Mouse (Mus musculus) stomach, postnatal 0 days (tissue): Measurements from ENCODE around the gene Trnt1. TPM values are rescaled to one million over a fixed set of nuclear protein-coding genes. Genes with fewer than 3 reads are reported as not detected.
A peak's percentile ranks its signal among the peaks of the same experiment; 100 is the strongest.

Source experiments
- ATAC-seq: fragments of 200-750 bp; cut with Nextera tagmentation; 2 replicates; pipeline ENCODE4 v1.8.0; 2017; ENCODE audit not compliant: low FRiP score, low TSS enrichment
- DNase-seq: peaks from one replicate; pipeline ENCODE4 v3.0.0-alpha.2; 2016; ENCODE audit warnings: low spot score
- H3K27ac ChIP-seq: fragments of 300-500 bp; sonication (generic); replicated peaks from 2 replicates; pipeline ENCODE4 v1.5.1; 2014; ENCODE audit warnings: mild to moderate bottlenecking, control low read depth
- H3K27me3 ChIP-seq: fragments of 300-500 bp; sonication (generic); 2 replicates; pipeline ENCODE4 v1.6.1; 2014; ENCODE audit warnings: low read length; ENCODE audit not compliant: control insufficient read depth, insufficient read depth
- H3K36me3 ChIP-seq: fragments of 300-500 bp; sonication (generic); 2 replicates; pipeline ENCODE4 v1.6.1; 2014; ENCODE audit warnings: low read length, mixed read lengths; ENCODE audit not compliant: control insufficient read depth, insufficient read depth
- H3K4me1 ChIP-seq: fragments of 300-500 bp; sonication (generic); replicated peaks from 2 replicates; pipeline ENCODE4 v1.6.1; 2014; ENCODE audit warnings: antibody characterized with exemption; ENCODE audit not compliant: control insufficient read depth, insufficient read depth
- H3K4me2 ChIP-seq: fragments of 300-500 bp; sonication (generic); replicated peaks from 2 replicates; pipeline ENCODE4 v1.6.1; 2014; ENCODE audit warnings: low read depth, mild to moderate bottlenecking, control low read depth, moderate library complexity
- H3K4me3 ChIP-seq: fragments of 300-500 bp; sonication (generic); 2 replicates; pipeline ENCODE4 v1.5.1; 2014; ENCODE audit warnings: low read depth, low read length, control low read depth
- H3K9ac ChIP-seq: fragments of 300-500 bp; sonication (generic); 2 replicates; pipeline ENCODE4 v1.6.1; 2014; ENCODE audit warnings: mild to moderate bottlenecking, low read length, control low read depth, mixed read lengths
- H3K9me3 ChIP-seq: fragments of 300-500 bp; sonication (generic); 2 replicates; pipeline ENCODE4 v1.6.1; 2016; ENCODE audit warnings: low read length; ENCODE audit not compliant: control insufficient read depth
- CTCF ChIP-seq: IDR thresholded peaks from 2 replicates; pipeline ENCODE4 v1.5.1; 2016; ENCODE audit warnings: antibody characterized with exemption, low read depth, mild to moderate bottlenecking, moderate library complexity
- EP300 ChIP-seq: optimal IDR thresholded peaks from 2 replicates; pipeline ENCODE3; 2016; ENCODE audit warnings: antibody characterized with exemption
- WGBS: fragments of 180-500 bp; shearing (Covaris S2); extraction: QIAGEN DNeasy Blood & Tissue Kit; methylation state at CpG from one replicate; pipeline ENCODE4 v1.1.7; 2014; 5-methylcytosine and 5-hydroxymethylcytosine counted together
- polyA plus RNA-seq: library from polyadenylated mRNA; unstranded; fragments of >200 nt; fragmentation: Nextera tagmentation; extraction: Ambion mirVana; gene quantifications from 2 replicates; pipeline ENCODE4 v1.2.1, GENCODE M21; 2015

Trnt1 gene
- 37.9 and 41.8 TPM in 2 replicates for polyA plus RNA-seq

- no peaks in the 10 kb centered on the region for H3K27me3 ChIP-seq
- peak; percentile 99 for DNase-seq
- peak within 1 kb of the TSS; percentile 83 for H3K9ac ChIP-seq
- peak within 1 kb of the TSS; percentile 76 for H3K27ac ChIP-seq
- ATAC-seq: peak; percentile 100
- 0 out of 2 replicates have a peak, but pooled peaks cover 4% of the 10 kb centered on the region for H3K4me1 ChIP-seq
- H3K4me3 ChIP-seq: peak within 1 kb of the TSS; percentile 91
- H3K9me3 ChIP-seq: no peaks in the 10 kb centered on the region
- no peak for TF ChIP-seq CTCF
- no peak for TF ChIP-seq EP300
- peak within 1 kb of the TSS; percentile 86 for H3K4me2 ChIP-seq
- peaks cover 3% of the 10 kb centered on the region; the same call in 1 of the 2 replicates for H3K36me3 ChIP-seq
- 9% methylated on average over 35 of the region's 35 CpGs for WGBS
Measured at GRCm38 (mm10) chr6:106768640-106769289, at the start of gene Trnt1. Gene Trnt1, plus strand, starts transcription at chr6:106769120.

DNA sequence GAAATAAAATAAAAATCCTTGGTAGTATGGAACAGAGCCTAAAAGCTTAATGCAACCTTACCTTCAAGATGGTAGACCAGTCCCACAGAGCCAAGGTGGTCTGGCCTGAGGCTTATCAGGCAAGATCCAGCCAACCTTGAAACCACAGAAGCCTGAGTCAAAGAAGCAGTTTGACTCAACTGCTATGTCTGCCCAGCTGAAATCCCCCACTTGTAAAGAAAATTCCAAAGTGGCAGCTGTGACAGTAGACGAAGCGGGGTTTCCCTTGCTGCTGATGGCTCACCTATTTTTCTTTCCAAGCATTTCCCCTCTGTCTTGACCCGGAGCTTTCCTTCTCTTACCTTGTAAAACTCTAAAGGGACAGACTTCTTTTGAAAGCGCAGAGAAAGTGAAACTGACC, 43.3 kb upstream of the Trnt1 start:
- no peak overlapping the region for H3K27ac ChIP-seq
- no peak overlapping the region for H3K4me2 ChIP-seq
- H3K4me3 ChIP-seq: no peak overlapping the region
- no peak overlapping the region for H3K9ac ChIP-seq
- no peak for DNase-seq
- TF ChIP-seq CTCF (no peak), EP300 (no peak)
- no peaks in the 10 kb centered on the region for H3K4me1 ChIP-seq
- WGBS: 80% methylated on average over 4 of the region's 4 CpGs
- no peak for ATAC-seq
- no peaks in the 10 kb centered on the region for H3K36me3 ChIP-seq
- H3K9me3 ChIP-seq: no peaks in the 10 kb centered on the region
- H3K27me3 ChIP-seq: no peaks in the 10 kb centered on the region

- no peaks in the 10 kb centered on the region for H3K4me1 ChIP-seq
- H3K4me2 ChIP-seq: no peak overlapping the region
- H3K9ac ChIP-seq: no peak overlapping the region
- no peak overlapping the region for H3K4me3 ChIP-seq
- no peak for DNase-seq
- ATAC-seq: no peak
- no peaks in the 10 kb centered on the region for H3K27me3 ChIP-seq
- no peaks in the 10 kb centered on the region for H3K36me3 ChIP-seq
- TF ChIP-seq CTCF: no peak
- no peak for TF ChIP-seq EP300
- 71% methylated on average over 6 of the region's 6 CpGs for WGBS
- H3K9me3 ChIP-seq: no peaks in the 10 kb centered on the region
- no peak overlapping the region for H3K27ac ChIP-seq
Measured at GRCm38 (mm10) chr6:106726078-106726477, 42.8 kb upstream of the Trnt1 start.

GRCm38 (mm10) chr6:106727703-106728102, 41.2 kb upstream of the Trnt1 start:
- H3K9ac ChIP-seq: no peak overlapping the region
- 74% methylated on average over 1 of the region's 1 CpGs for WGBS
- ATAC-seq: no peak

DNA sequence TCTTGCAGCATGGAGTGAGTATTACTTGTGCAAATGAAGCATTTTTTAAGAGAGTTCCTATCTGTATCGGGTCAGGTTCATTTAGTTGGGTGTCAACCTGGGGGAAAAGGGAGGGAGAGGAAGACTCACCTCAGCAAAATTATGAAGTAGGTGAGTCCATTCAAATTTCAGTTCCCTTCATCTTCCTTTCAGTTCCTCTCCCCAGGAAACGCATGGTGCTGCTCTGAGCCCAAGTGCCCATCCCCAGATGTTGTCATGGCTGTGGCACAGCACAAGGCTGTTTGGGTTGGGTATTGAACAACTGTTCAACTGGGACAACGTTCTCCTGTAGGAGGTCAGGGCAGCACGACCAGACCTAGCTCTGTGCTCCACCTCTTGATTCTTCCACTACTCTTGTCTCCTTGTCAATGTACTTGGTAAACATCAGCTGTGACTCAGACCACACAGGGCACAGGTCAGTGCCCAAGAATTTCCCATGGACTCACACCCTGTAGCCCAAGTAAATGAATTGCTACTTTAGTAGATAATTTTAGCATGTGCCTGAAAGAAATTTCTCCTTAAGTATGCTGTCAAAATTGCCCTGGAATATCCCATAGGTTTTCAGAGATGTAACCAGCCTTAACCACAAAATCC, 39.1 kb upstream of the Trnt1 start:
- ATAC-seq: no peak
- 62% methylated on average over 4 of the region's 4 CpGs for WGBS
- Histone ChIP-seq H3K9me3 (no peaks in the 10 kb centered on the region), H3K9ac (no peak overlapping the region), H3K4me3 (no peak overlapping the region), H3K36me3 (no peaks in the 10 kb centered on the region), H3K27me3 (no peaks in the 10 kb centered on the region), H3K4me2 (no peak overlapping the region), H3K4me1 (no peaks in the 10 kb centered on the region), H3K27ac (no peak overlapping the region)
- TF ChIP-seq CTCF (no peak), EP300 (no peak)
- peak; percentile 16 for DNase-seq

More at GRCm38 (mm10) chr6:106727703-106728102, 41.2 kb upstream of the Trnt1 start:
- Histone ChIP-seq H3K4me2 (no peak overlapping the region), H3K36me3 (no peaks in the 10 kb centered on the region), H3K4me1 (no peaks in the 10 kb centered on the region), H3K9me3 (no peaks in the 10 kb centered on the region), H3K27ac (no peak overlapping the region), H3K27me3 (no peaks in the 10 kb centered on the region), H3K4me3 (no peak overlapping the region)
- TF ChIP-seq EP300: no peak
- TF ChIP-seq CTCF: no peak
- DNase-seq: no peak

GRCm38 (mm10) chr6:106732563-106732962, 36.4 kb upstream of the Trnt1 start:
- H3K9ac ChIP-seq: no peak overlapping the region
- TF ChIP-seq CTCF: no peak
- H3K4me2 ChIP-seq: no peak overlapping the region
- WGBS: 78% methylated on average over 4 of the region's 4 CpGs
- no peaks in the 10 kb centered on the region for H3K27me3 ChIP-seq
- H3K4me3 ChIP-seq: no peak overlapping the region
- no peaks in the 10 kb centered on the region for H3K36me3 ChIP-seq
- no peaks in the 10 kb centered on the region for H3K9me3 ChIP-seq
- H3K27ac ChIP-seq: no peak overlapping the region
- DNase-seq: no peak
- ATAC-seq: no peak
- H3K4me1 ChIP-seq: no peaks in the 10 kb centered on the region
